Mouse (Mus musculus) adrenal gland, postnatal 36 days (tissue): Measurements from ENCODE around the gene Renbp. TPM values are rescaled to one million over a fixed set of nuclear protein-coding genes. Genes with fewer than 3 reads are reported as not detected.

Experiments
- DNase-seq, 2 experiments: peaks; one replicate each; pipeline ENCODE4 v3.0.0; 2021; ENCODE audit warnings: mixed read lengths in 1 of 2
- total RNA-seq, 2 experiments: library from RNA; stranded (reverse); gene quantifications; 2 replicates each; pipeline ENCODE4 v1.2.3; 2021

Gene Renbp
- total RNA-seq, 2 experiments from 2014 or later = 16.1 to 23.8 TPM

GRCm38 (mm10) chrX:73921285-73921822, 9.3 kb downstream of the Renbp start:
- peak; percentile 10 to 16 for DNase-seq

GRCm38 (mm10) chrX:73918631-73919030, 12.0 kb downstream of the Renbp start:
- DNase-seq = no peak

GRCm38 (mm10) chrX:73916945-73917344, 13.7 kb downstream of the Renbp start:
- DNase-seq = peak; percentile 8 to 14

GRCm38 (mm10) chrX:73914827-73915703, 15.6 kb downstream of the Renbp start:
- DNase-seq = peak; percentile 90

- no peak for DNase-seq
Observed at GRCm38 (mm10) chrX:73911588-73911987, 19.1 kb downstream of the Renbp start.

- DNase-seq = peak; percentile 9 to 29
Observed at GRCm38 (mm10) chrX:73911156-73911555, 19.5 kb downstream of the Renbp start.

GRCm38 (mm10) chrX:73910451-73910850, 20.2 kb downstream of the Renbp start:
- no peak for DNase-seq

GRCm38 (mm10) chrX:73910049-73910448, 20.6 kb downstream of the Renbp start:
- no peak for DNase-seq

GRCm38 (mm10) chrX:73897959-73898358, 32.7 kb downstream of the Renbp start:
- DNase-seq = no peak

GRCm38 (mm10) chrX:73895719-73896118, 34.9 kb downstream of the Renbp start, which contains the start of gene L1cam:
Gene L1cam, minus strand, starts transcription at chrX:73896105.
- DNase-seq = peak; percentile 61 to 70

GRCm38 (mm10) chrX:73892833-73893232, 37.8 kb downstream of the Renbp start:
- no peak for DNase-seq

- DNase-seq = no peak
Observed at GRCm38 (mm10) chrX:73891551-73892152, 39.0 kb downstream of the Renbp start, which contains the start of gene Avpr2. Gene Avpr2, plus strand, starts transcription at chrX:73892102.

GRCm38 (mm10) chrX:73881463-73881862, 49.2 kb downstream of the Renbp start:
- no peak for DNase-seq

- no peak for DNase-seq
Observed at GRCm38 (mm10) chrX:73881036-73881427, 49.6 kb downstream of the Renbp start.

- peak; percentile 35 to 58 for DNase-seq
Observed at GRCm38 (mm10) chrX:73880194-73881035, 50.2 kb downstream of the Renbp start.

- DNase-seq = no peak
Observed at GRCm38 (mm10) chrX:73877014-73877413, 53.6 kb downstream of the Renbp start.

- no peak for DNase-seq
Observed at GRCm38 (mm10) chrX:73875881-73876280, 54.8 kb downstream of the Renbp start.

Other genes starting within 250 kb of the Renbp start
- 100 to 1,000 TPM; 278 to 286 TPM for gene Bcap31, start 214.7 kb downstream of the Renbp start, total RNA-seq
- gene Abcd1, start 214.3 kb downstream of the Renbp start, total RNA-seq = 10 to 100 TPM; 21.6 to 31.5 TPM
- gene Plxnb3, start 173.8 kb downstream of the Renbp start, total RNA-seq = under 1 TPM; 0.30 to 0.66 TPM
- gene Srpk3, start 156.4 kb downstream of the Renbp start, total RNA-seq = under 1 TPM in 1 of 2 experiments, not detected in 1; 0.33 TPM
- 100 to 1,000 TPM; 412 to 482 TPM for gene Idh3g, start 144.0 kb downstream of the Renbp start, total RNA-seq
- gene Ssr4, start 143.8 kb downstream of the Renbp start, total RNA-seq = 100 to 1,000 TPM; 161 to 166 TPM
- 1 to 10 TPM; 2.9 to 4.4 TPM for gene Pdzd4, start 105.9 kb downstream of the Renbp start, total RNA-seq
- gene Avpr2, start 38.7 kb downstream of the Renbp start, total RNA-seq = not detected
- gene L1cam, start 34.7 kb downstream of the Renbp start, total RNA-seq = 10 to 100 TPM in 1 of 2 experiments, 1 to 10 TPM in 1; 9.8 to 10.0 TPM
- 1 to 10 TPM; 2.9 to 3.0 TPM for gene Arhgap4, start 9.0 kb downstream of the Renbp start, total RNA-seq
- gene Naa10, start 8.9 kb downstream of the Renbp start, total RNA-seq = 10 to 100 TPM; 76.0 to 85.1 TPM
- 10 to 100 TPM; 56.9 to 57.1 TPM for gene Hcfc1, start 35.5 kb upstream of the Renbp start, total RNA-seq
- 100 to 1,000 TPM; 112 to 117 TPM for gene Irak1, start 93.1 kb upstream of the Renbp start, total RNA-seq
- gene Opn1mw, start 196.6 kb upstream of the Renbp start, total RNA-seq = not detected
- gene Mecp2, start 204.5 kb upstream of the Renbp start, total RNA-seq = 10 to 100 TPM; 35.1 to 38.4 TPM
- gene Tex28, start 237.0 kb upstream of the Renbp start, total RNA-seq = not detected
- not detected for gene Tktl1, start 246.4 kb upstream of the Renbp start, total RNA-seq